Mouse (Mus musculus) bone marrow, adult 2 months (tissue): ENCODE measurements at regions not wholly inside any gene's neighbourhood (a gene's known extent, or its start where the extent isn't known, plus 50 kb on each side); places are given as distances from the start of the nearest gene placed in this dataset.

Experiments
- H3K27ac ChIP-seq: fragments of 200-500 bp; 2 replicates; pipeline ENCODE4 v1.5.1; 2012; ENCODE audit warnings: low read depth, mild to moderate bottlenecking, control low read depth, inconsistent platforms, low read length; ENCODE audit not compliant: control insufficient read depth, poor library complexity, insufficient read depth
- H3K4me1 ChIP-seq: fragments of 200-500 bp; 2 replicates; pipeline ENCODE4 v1.6.1; 2011; ENCODE audit warnings: low read length; ENCODE audit not compliant: control insufficient read depth, insufficient read depth
- H3K4me3 ChIP-seq: fragments of 200-500 bp; replicated peaks from 2 replicates; pipeline ENCODE3; 2011; ENCODE audit warnings: mild to moderate bottlenecking, low read depth, low read length, control low read depth; ENCODE audit not compliant: control insufficient read depth
- CTCF ChIP-seq: fragments of 200-500 bp; IDR thresholded peaks from 2 replicates; pipeline ENCODE4 v1.5.1; 2011; ENCODE audit warnings: low read length, control low read depth; ENCODE audit not compliant: control insufficient read depth, insufficient read depth
- POLR2A ChIP-seq: fragments of 200-500 bp; IDR thresholded peaks from 2 replicates; pipeline ENCODE4 v1.6.1; 2011; ENCODE audit warnings: low read depth, mild to moderate bottlenecking, control low read depth, low read length, borderline replicate concordance; ENCODE audit not compliant: control insufficient read depth
- WGBS: fragments of 180-500 bp; shearing (Covaris S2); methylation state at CpG from one replicate; pipeline ENCODE4 v1.1.7; 2018; 5-methylcytosine and 5-hydroxymethylcytosine counted together

GRCm38 (mm10) chr12:106597636-106598035, 587.6 kb downstream of the Vrk1 start:
- TF ChIP-seq POLR2A: no peak
- no peak for TF ChIP-seq CTCF
- 10% methylated on average over 12 of the region's 12 CpGs for WGBS
- no peak overlapping the region for H3K4me3 ChIP-seq
- no peak overlapping the region for H3K27ac ChIP-seq
- no peaks in the 10 kb centered on the region for H3K4me1 ChIP-seq

GRCm38 (mm10) chr12:106607240-106607639, 597.2 kb downstream of the Vrk1 start:
- Histone ChIP-seq H3K4me1 (no peaks in the 10 kb centered on the region), H3K4me3 (no peak overlapping the region), H3K27ac (no peak overlapping the region)
- no peak for TF ChIP-seq POLR2A
- no peak for TF ChIP-seq CTCF

GRCm38 (mm10) chr12:106607655-106608337, 597.8 kb downstream of the Vrk1 start:
- H3K27ac ChIP-seq: no peak overlapping the region
- WGBS: 72% methylated on average over 11 of the region's 11 CpGs
- no peak overlapping the region for H3K4me3 ChIP-seq
- H3K4me1 ChIP-seq: no peaks in the 10 kb centered on the region
- no peak for TF ChIP-seq CTCF
- no peak for TF ChIP-seq POLR2A

- WGBS: 82% methylated on average over 6 of the region's 6 CpGs
- no peaks in the 10 kb centered on the region for H3K4me1 ChIP-seq
- H3K4me3 ChIP-seq: no peak overlapping the region
- H3K27ac ChIP-seq: no peak overlapping the region
- no peak for TF ChIP-seq CTCF
- no peak for TF ChIP-seq POLR2A
Observed at GRCm38 (mm10) chr12:106618684-106619083, 608.7 kb downstream of the Vrk1 start.

GRCm38 (mm10) chr12:106626786-106627185, 616.8 kb downstream of the Vrk1 start:
- 72% methylated on average over 15 of the region's 15 CpGs for WGBS

GRCm38 (mm10) chr12:106632566-106632965, 622.5 kb downstream of the Vrk1 start:
- WGBS: 66% methylated on average over 7 of the region's 7 CpGs
- TF ChIP-seq CTCF (no peak), POLR2A (no peak)
- H3K4me1 ChIP-seq: no peaks in the 10 kb centered on the region
- no peak overlapping the region for H3K4me3 ChIP-seq
- no peak overlapping the region for H3K27ac ChIP-seq

More at GRCm38 (mm10) chr12:106626786-106627185, 616.8 kb downstream of the Vrk1 start:
- TF ChIP-seq CTCF: no peak
- no peak for TF ChIP-seq POLR2A
- H3K4me1 ChIP-seq: no peaks in the 10 kb centered on the region
- no peak overlapping the region for H3K4me3 ChIP-seq
- no peak overlapping the region for H3K27ac ChIP-seq

- Histone ChIP-seq H3K27ac (no peak overlapping the region), H3K4me3 (no peak overlapping the region), H3K4me1 (no peaks in the 10 kb centered on the region)
- no peak for TF ChIP-seq CTCF
- no peak for TF ChIP-seq POLR2A
- 11% methylated on average over 8 of the region's 8 CpGs for WGBS
Observed at GRCm38 (mm10) chr12:106633096-106633495, 623.1 kb downstream of the Vrk1 start.

- Histone ChIP-seq H3K27ac (no peak overlapping the region), H3K4me3 (no peak overlapping the region), H3K4me1 (no peaks in the 10 kb centered on the region)
- WGBS: 7% methylated on average over 8 of the region's 8 CpGs
- TF ChIP-seq CTCF (no peak), POLR2A (no peak)
Observed at GRCm38 (mm10) chr12:106658317-106658716, 648.3 kb downstream of the Vrk1 start.
